Mouse (Mus musculus): Measurements from ENCODE around the gene Ebf4. TPM values are rescaled to one million over a fixed set of nuclear protein-coding genes. Genes with fewer than 3 reads are reported as not detected.
A peak's percentile ranks its signal among the peaks of the same experiment; 100 is the strongest.

Gene Ebf4
- total and polyA plus RNA-seq, 2 experiments from 2014 or later: 5.4 to 19.3 TPM

GRCm38 (mm10) chr2:130280224-130280623 is 14.7 kb upstream of the Ebf4 start:
- Histone ChIP-seq H3K27me3 (ENCODE audit: insufficient read depth, low read length) (no peaks in the 10 kb centered on the region), H3K4me3 (ENCODE audit: low read length) (no peak overlapping the region), H3K27ac (no peak overlapping the region), H3K9me3 (ENCODE audit: low read length) (no peaks in the 10 kb centered on the region), H3K4me1 (ENCODE audit: insufficient read depth, low read length) (peaks cover 15% of the 10 kb centered on the region), H3K4me2 (ENCODE audit: low read depth, low read length) (no peak overlapping the region), H3K36me3 (ENCODE audit: insufficient read depth, low read length) (peaks cover 50% of the 10 kb centered on the region), H3K9ac (replicated peaks; ENCODE audit: low read length) (no peak overlapping the region)
- no peak for TF ChIP-seq CTCF (IDR thresholded peaks at IDR 0.05; ENCODE audit: low read depth)
- WGBS: 68% methylated on average over 7 of the region's 7 CpGs
- no peak for DNase-seq (ENCODE audit: low spot score)
- ATAC-seq: no peak

- no peak for ATAC-seq
- H3K4me3 ChIP-seq (ENCODE audit: low read length): no peak overlapping the region
- H3K9ac ChIP-seq (replicated peaks; ENCODE audit: low read length): no peak overlapping the region
- peaks cover 49% of the 10 kb centered on the region for H3K36me3 ChIP-seq (ENCODE audit: insufficient read depth, low read length)
- DNase-seq (ENCODE audit: low spot score): no peak
- no peaks in the 10 kb centered on the region for H3K9me3 ChIP-seq (ENCODE audit: low read length)
- H3K27ac ChIP-seq: no peak overlapping the region
- peaks cover 10% of the 10 kb centered on the region for H3K4me1 ChIP-seq (ENCODE audit: insufficient read depth, low read length)
- 45% methylated on average over 4 of the region's 4 CpGs for WGBS
- H3K4me2 ChIP-seq (ENCODE audit: low read depth, low read length): no peak overlapping the region
- H3K27me3 ChIP-seq (ENCODE audit: insufficient read depth, low read length): no peaks in the 10 kb centered on the region
- no peak for TF ChIP-seq CTCF (IDR thresholded peaks at IDR 0.05; ENCODE audit: low read depth)
These were observed 14.2 kb upstream of the Ebf4 start for GRCm38 (mm10) chr2:130280818-130281217.

GRCm38 (mm10) chr2:130283854-130284654 is 10.9 kb upstream of the Ebf4 start, which contains the start of gene Idh3b:
Idh3b (minus strand) TSS chr2:130284547.
- no peak for TF ChIP-seq CTCF (IDR thresholded peaks at IDR 0.05; ENCODE audit: low read depth)
- ATAC-seq: peak; percentile 90

GRCm38 (mm10) chr2:130289086-130289485 is 5.9 kb upstream of the Ebf4 start:
- no peak for TF ChIP-seq CTCF (IDR thresholded peaks at IDR 0.05; ENCODE audit: low read depth)
- WGBS: 66% methylated on average over 4 of the region's 4 CpGs
- no peaks in the 10 kb centered on the region for H3K9me3 ChIP-seq (ENCODE audit: low read length)

More at GRCm38 (mm10) chr2:130283854-130284654, 10.9 kb upstream of the Ebf4 start, which contains the start of gene Idh3b:
- peaks cover 10% of the 10 kb centered on the region for H3K4me1 ChIP-seq (ENCODE audit: insufficient read depth, low read length)
- peak; percentile 94 for DNase-seq (ENCODE audit: low spot score)
- no peaks in the 10 kb centered on the region for H3K27me3 ChIP-seq (ENCODE audit: insufficient read depth, low read length)
- under 1% methylated on average over 51 of the region's 51 CpGs for WGBS
- peak within 1 kb of the TSS; percentile 57; the same call in 1 of the 2 replicates for H3K27ac ChIP-seq
- H3K4me2 ChIP-seq (ENCODE audit: low read depth, low read length): peak within 1 kb of the TSS; percentile 96
- no peaks in the 10 kb centered on the region for H3K9me3 ChIP-seq (ENCODE audit: low read length)
- H3K9ac ChIP-seq (replicated peaks; ENCODE audit: low read length): peak within 1 kb of the TSS; percentile 74
- peaks cover 27% of the 10 kb centered on the region for H3K36me3 ChIP-seq (ENCODE audit: insufficient read depth, low read length)
- H3K4me3 ChIP-seq (ENCODE audit: low read length): peak within 1 kb of the TSS; percentile 67

GRCm38 (mm10) chr2:130291434-130291833 is 3.5 kb upstream of the Ebf4 start:
- DNase-seq (ENCODE audit: low spot score): peak; percentile 91
- H3K9ac ChIP-seq (replicated peaks; ENCODE audit: low read length): peak overlapping the region; percentile 17; the same call in 1 of the 2 replicates
- no peaks in the 10 kb centered on the region for H3K27me3 ChIP-seq (ENCODE audit: insufficient read depth, low read length)
- no peaks in the 10 kb centered on the region for H3K9me3 ChIP-seq (ENCODE audit: low read length)
- peak; percentile 70 for ATAC-seq
- TF ChIP-seq CTCF (IDR thresholded peaks at IDR 0.05; ENCODE audit: low read depth): peak; percentile 96
- H3K4me3 ChIP-seq (ENCODE audit: low read length): no peak overlapping the region
- WGBS: 12% methylated on average over 8 of the region's 8 CpGs
- H3K27ac ChIP-seq: peak overlapping the region; percentile 32; the same call in 1 of the 2 replicates
- no peaks in the 10 kb centered on the region for H3K36me3 ChIP-seq (ENCODE audit: insufficient read depth, low read length)
- H3K4me1 ChIP-seq (ENCODE audit: insufficient read depth, low read length): peaks cover 3% of the 10 kb centered on the region; the same call in 1 of the 2 replicates
- peak overlapping the region; percentile 25; the same call in 1 of the 2 replicates for H3K4me2 ChIP-seq (ENCODE audit: low read depth, low read length)

More at GRCm38 (mm10) chr2:130289086-130289485, 5.9 kb upstream of the Ebf4 start:
- Histone ChIP-seq H3K4me1 (ENCODE audit: insufficient read depth, low read length) (peaks cover 6% of the 10 kb centered on the region), H3K9ac (replicated peaks; ENCODE audit: low read length) (no peak overlapping the region), H3K27ac (no peak overlapping the region), H3K4me2 (ENCODE audit: low read depth, low read length) (no peak overlapping the region), H3K27me3 (ENCODE audit: insufficient read depth, low read length) (no peaks in the 10 kb centered on the region), H3K36me3 (ENCODE audit: insufficient read depth, low read length) (no peaks in the 10 kb centered on the region), H3K4me3 (ENCODE audit: low read length) (no peak overlapping the region)
- ATAC-seq (no peak), DNase-seq (ENCODE audit: low spot score) (no peak)

- TF ChIP-seq CTCF (IDR thresholded peaks at IDR 0.05; ENCODE audit: low read depth): no peak
- H3K4me1 ChIP-seq (ENCODE audit: insufficient read depth, low read length): peaks cover 3% of the 10 kb centered on the region; the same call in 1 of the 2 replicates
- H3K9ac ChIP-seq (replicated peaks; ENCODE audit: low read length): no peak overlapping the region
- H3K9me3 ChIP-seq (ENCODE audit: low read length): no peaks in the 10 kb centered on the region
- H3K27me3 ChIP-seq (ENCODE audit: insufficient read depth, low read length): no peaks in the 10 kb centered on the region
- WGBS: 62% methylated on average over 3 of the region's 3 CpGs
- no peak overlapping the region for H3K4me3 ChIP-seq (ENCODE audit: low read length)
- H3K4me2 ChIP-seq (ENCODE audit: low read depth, low read length): no peak overlapping the region
- H3K27ac ChIP-seq: no peak overlapping the region
- no peak for ATAC-seq
- H3K36me3 ChIP-seq (ENCODE audit: insufficient read depth, low read length): no peaks in the 10 kb centered on the region
- DNase-seq (ENCODE audit: low spot score): no peak
These were observed 2.0 kb upstream of the Ebf4 start for GRCm38 (mm10) chr2:130293009-130293408.

All from hindbrain, postnatal 0 days (tissue).